Mouse (Mus musculus) heart, postnatal 4 days (tissue): ENCODE measurements around the gene Aatk. TPM values are rescaled to one million over a fixed set of nuclear protein-coding genes. Genes with fewer than 3 reads are reported as not detected.

ENCODE experiments used
- microRNA-seq, 2 experiments: library from miRNA; unstranded; fragments of <30 nt; microRNA quantifications; one replicate each; pipeline ENCODE4 v1.2.0; 2021 to 2022
- total RNA-seq, 2 experiments: library from RNA; stranded (reverse); gene quantifications; 2 replicates each; pipeline ENCODE4 v1.2.3; 2021

The Aatk gene
- total RNA-seq, 2 experiments from 2014 or later = 3.7 to 4.2 TPM

Small RNA genes within 50 kb of the gene (microRNA-seq; reads per million reads assigned to microRNA genes)
- gene Gm25948 = 0 reads per million in 2 experiments
- gene Mir3065 = 0 reads per million in 2 experiments
- 0 reads per million in 2 experiments for gene Mir338

Other genes starting within 250 kb of the Aatk start
- gene Chmp6, start 133.7 kb downstream of the Aatk start, total RNA-seq = 10 to 100 TPM; 42.4 to 43.3 TPM
- gene Baiap2, start 104.4 kb downstream of the Aatk start, total RNA-seq = 1 to 10 TPM; 8.0 to 8.3 TPM
- 10 to 100 TPM; 11.6 to 12.6 TPM for gene Cep131, start 39.7 kb upstream of the Aatk start, total RNA-seq
- gene Tepsin, start 51.6 kb upstream of the Aatk start, total RNA-seq = 1 to 10 TPM; 8.7 to 9.7 TPM
- 10 to 100 TPM; 51.6 to 63.0 TPM for gene Ndufaf8, start 51.8 kb upstream of the Aatk start, total RNA-seq
- gene Slc38a10, start 104.2 kb upstream of the Aatk start, total RNA-seq = 100 to 1,000 TPM; 115 to 116 TPM
- 10 to 100 TPM; 14.1 to 16.5 TPM for gene Bahcc1, start 185.8 kb upstream of the Aatk start, total RNA-seq